Mouse (Mus musculus) lung, adult 2 months (tissue): ENCODE data around the gene Ttll11. TPM values are rescaled to one million over a fixed set of nuclear protein-coding genes. Genes with fewer than 3 reads are reported as not detected.

Experiments
- DNase-seq: peaks from one replicate; pipeline ENCODE4 v3.0.0; 2022
- H3K4me1 ChIP-seq: fragments of 200-500 bp; 2 replicates; pipeline ENCODE4 v1.6.1; 2011; ENCODE audit warnings: low read length; ENCODE audit not compliant: control insufficient read depth, insufficient read depth
- H3K4me3 ChIP-seq: fragments of 200-500 bp; replicated peaks from 2 replicates; pipeline ENCODE3; 2011; ENCODE audit warnings: low read depth, mild to moderate bottlenecking, control low read depth, low read length; ENCODE audit errors: extremely low read depth
- CTCF ChIP-seq: fragments of 200-500 bp; IDR thresholded peaks from 2 replicates; pipeline ENCODE4 v1.5.1; 2011; ENCODE audit warnings: mild to moderate bottlenecking, low read length, control low read depth; ENCODE audit not compliant: insufficient read depth
- POLR2A ChIP-seq: fragments of 200-500 bp; IDR thresholded peaks from 2 replicates; pipeline ENCODE4 v1.6.1; 2011; ENCODE audit warnings: low read depth, mild to moderate bottlenecking, control low read depth, low read length, borderline replicate concordance; ENCODE audit errors: extremely low read depth
- WGBS: fragments of 180-500 bp; shearing (Covaris S2); methylation state at CpG from one replicate; pipeline ENCODE4 v1.1.7; 2018; 5-methylcytosine and 5-hydroxymethylcytosine counted together
- polyA plus RNA-seq: library from polyadenylated mRNA; depleted of rRNA; stranded (reverse); fragments of >200 nt; gene quantifications from 2 replicates; pipeline ENCODE4 v1.2.3, GENCODE M21; 2012

Gene Ttll11
- polyA plus RNA-seq, 1 experiment: 1.7 TPM

DNA sequence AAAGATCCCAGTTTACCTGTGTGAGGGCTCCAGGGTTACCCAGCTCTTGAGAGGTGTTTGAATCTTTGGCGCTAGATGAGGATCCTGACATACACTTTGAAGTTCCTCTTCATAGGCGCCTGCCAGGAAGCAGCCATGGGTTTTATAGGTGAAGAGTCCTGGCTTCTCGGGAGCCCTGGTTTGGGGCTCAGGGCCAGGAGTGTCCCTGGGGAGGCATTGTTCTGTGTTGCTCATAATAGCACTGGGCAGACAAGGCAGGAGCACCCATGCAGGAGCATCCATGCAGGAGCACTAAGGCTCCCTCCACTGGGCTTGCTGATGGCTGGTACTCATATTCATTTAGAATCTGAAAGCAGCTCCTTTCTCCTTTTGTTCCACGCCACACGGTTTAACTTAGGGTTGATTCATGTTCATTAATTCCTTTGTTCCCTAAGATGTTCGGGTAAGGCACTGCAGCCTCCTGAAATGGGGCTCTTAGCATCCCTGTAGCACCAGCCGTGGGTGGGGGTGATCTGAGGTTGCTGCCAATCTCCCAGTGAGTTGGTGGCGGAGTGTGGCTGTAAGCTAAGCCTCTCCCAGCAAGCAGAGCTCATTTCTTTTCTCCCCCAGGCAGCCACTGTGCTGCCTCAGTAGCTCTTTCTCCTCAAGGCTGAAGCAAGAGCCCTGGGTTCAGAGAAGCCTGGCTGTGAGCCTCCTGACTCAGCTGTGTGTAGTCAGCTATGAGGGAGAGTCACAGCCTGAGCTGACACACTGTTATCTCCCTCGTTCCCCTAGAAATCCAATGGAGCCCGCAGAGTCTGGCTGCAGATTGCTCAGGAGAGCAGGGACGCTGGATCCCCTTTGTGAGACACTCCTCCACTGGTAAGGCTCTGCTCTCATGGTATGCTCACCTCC lies 133.9 kb downstream of the Ttll11 start:
- 71% methylated on average over 11 of the region's 11 CpGs for WGBS
- Histone ChIP-seq H3K4me3 (no peak overlapping the region), H3K4me1 (no peaks in the 10 kb centered on the region)
- no peak for DNase-seq
- TF ChIP-seq POLR2A: no peak

DNA sequence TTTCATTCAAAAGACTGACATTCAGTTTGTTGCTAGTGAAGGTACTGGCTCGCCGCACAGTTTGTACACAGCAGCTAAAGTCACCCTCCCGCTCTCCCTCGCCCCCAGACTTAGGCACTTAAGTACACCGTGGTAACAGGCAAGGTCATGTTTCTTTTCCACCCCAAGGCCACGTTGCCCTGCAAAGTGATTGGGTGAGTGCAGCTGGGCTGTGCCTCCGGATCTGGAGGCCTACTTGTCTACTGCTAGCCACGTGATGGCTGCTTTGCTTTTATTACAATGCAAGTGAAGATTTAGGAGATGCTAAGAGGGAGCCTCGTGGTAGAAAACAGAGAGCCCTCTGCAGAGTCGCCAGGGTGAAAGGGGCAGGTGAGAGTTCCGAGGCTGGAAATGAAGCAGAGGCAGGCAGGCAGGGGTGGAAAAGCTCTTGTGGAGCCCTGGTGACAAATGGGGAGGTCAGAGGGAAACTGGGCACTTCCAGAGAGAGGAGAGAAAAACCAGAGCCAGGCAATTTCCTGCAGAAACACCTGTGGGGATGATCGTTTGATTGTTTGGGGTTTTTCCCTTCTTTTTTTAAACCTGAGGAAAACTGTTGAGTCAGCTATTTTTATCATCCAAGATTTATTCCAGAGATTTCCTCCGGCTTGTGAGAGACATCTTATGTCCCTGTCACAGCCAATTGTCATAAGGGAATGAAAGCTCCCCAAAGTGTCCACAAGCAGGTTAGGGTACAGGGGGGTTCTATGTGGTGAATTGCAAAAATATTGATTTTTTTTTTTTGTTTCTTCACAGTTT lies 135.6 kb downstream of the Ttll11 start:
- 53% methylated on average over 13 of the region's 13 CpGs for WGBS
- no peak for DNase-seq

DNA sequence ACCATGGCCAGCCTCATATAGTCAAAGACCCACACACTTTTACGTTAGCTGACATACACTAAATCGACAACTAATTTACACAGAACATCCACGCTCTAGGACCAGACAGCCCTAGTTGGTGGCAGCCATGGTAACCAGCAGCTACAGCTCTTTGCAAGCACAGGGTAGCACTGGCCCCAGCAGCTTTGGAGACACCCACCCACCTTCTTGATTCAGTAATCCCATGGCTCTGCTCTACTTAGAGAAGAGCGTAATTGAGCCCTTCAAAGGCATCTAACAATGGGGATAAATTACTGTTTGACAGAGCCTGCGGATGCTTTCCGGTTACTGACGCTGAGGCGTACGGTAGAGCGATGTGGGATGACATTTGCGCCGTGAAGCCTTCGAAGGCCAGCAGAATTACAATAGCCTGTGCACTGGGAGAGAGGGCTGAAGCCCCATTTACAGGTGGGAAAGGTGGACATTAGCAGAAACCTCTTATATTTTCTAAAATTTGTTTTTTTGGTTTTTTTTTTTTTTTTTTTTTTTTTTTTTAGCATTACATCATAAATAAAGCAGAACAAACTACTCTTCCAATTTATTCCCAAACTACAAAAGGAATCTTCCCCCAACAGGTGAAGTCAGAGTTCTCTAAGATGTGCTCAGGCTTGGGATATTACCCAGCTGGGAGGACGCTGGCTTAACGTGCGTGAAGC lies 136.8 kb downstream of the Ttll11 start:
- 95% methylated on average over 16 of the region's 16 CpGs for WGBS
- H3K4me1 ChIP-seq: no peaks in the 10 kb centered on the region
- no peak for DNase-seq
- H3K4me3 ChIP-seq: no peak overlapping the region
- TF ChIP-seq POLR2A (no peak), CTCF (no peak)

More for the DNA sequence above, 135.6 kb downstream of the Ttll11 start:
- H3K4me3 ChIP-seq: no peak overlapping the region
- H3K4me1 ChIP-seq: no peaks in the 10 kb centered on the region
- TF ChIP-seq CTCF: no peak
- TF ChIP-seq POLR2A: no peak

DNA sequence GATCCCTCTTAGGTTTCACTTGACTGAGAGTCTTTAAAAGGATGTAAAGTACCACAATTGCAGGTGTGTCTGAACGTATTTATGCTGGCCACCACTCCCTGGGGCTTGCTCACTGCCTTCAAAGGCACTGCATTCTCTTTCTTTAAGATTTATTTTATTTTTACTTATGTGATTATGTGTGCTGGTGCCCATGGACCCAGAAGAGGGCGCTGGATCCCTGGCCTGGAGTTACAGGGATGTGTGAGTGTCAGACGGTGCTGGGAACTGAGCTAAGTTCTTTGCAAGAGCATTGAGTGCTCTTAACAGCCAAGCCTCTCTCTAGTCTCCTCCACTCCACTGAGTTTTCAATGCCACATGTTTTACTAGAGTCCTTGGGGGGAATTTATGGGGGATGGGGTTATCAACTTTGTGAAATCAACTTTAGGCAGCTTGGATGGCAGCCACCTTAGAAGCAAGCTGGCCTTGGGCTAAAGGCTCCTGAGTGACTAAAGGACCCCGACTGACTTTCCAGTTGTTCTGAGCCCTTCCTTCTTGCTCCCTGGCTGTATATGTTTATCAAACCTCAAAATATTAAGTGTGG lies 137.8 kb downstream of the Ttll11 start:
- Histone ChIP-seq H3K4me1 (no peaks in the 10 kb centered on the region), H3K4me3 (no peak overlapping the region)
- no peak for DNase-seq
- no peak for TF ChIP-seq CTCF
- TF ChIP-seq POLR2A: no peak
- 58% methylated on average over 4 of the region's 4 CpGs for WGBS

DNA sequence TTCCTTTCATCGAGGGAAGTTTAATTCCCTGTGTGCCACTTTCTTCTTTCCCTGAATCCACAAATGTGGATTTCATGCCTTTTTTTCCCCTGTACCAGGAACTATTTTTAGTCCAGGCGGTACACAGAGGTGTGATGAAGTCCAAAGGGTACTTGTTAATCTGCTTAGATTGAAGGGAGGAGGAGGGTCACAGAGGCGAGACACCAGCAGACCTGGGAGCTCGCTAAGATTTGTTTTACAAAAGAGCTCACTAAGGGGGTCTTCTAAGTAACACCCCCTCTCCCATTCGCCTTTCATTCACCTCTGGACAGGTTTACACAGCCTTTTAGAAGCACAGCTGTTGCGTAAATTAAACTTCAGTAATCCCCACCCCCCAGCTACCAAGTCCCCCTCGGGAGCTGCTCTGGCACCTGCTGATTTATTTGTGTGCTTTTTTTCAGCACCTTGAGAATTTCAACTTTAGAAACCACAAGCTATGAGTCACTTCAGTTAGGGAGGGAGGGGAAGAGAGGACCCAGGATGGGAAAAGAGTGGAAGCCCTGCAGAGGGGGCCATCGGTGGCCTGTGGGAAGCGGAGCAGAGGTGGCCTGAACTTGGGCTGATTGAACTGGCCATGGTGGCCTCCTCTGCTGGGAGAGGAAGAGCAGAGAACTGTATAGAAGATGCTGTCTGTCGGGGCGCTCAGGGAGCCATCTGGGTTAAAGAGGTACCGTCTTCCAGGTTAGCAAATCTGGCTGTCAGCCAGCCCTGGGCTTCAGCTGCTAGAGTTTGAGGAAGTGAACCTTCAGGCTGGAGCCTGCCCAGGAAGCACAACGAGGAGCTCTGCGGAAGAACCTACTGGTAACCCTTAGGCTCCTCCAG lies 138.5 kb downstream of the Ttll11 start:
- peak; percentile 37 for DNase-seq
- no peak for TF ChIP-seq POLR2A
- TF ChIP-seq CTCF: no peak
- 34% methylated on average over 14 of the region's 14 CpGs for WGBS
- H3K4me1 ChIP-seq: no peaks in the 10 kb centered on the region
- H3K4me3 ChIP-seq: no peak overlapping the region

DNA sequence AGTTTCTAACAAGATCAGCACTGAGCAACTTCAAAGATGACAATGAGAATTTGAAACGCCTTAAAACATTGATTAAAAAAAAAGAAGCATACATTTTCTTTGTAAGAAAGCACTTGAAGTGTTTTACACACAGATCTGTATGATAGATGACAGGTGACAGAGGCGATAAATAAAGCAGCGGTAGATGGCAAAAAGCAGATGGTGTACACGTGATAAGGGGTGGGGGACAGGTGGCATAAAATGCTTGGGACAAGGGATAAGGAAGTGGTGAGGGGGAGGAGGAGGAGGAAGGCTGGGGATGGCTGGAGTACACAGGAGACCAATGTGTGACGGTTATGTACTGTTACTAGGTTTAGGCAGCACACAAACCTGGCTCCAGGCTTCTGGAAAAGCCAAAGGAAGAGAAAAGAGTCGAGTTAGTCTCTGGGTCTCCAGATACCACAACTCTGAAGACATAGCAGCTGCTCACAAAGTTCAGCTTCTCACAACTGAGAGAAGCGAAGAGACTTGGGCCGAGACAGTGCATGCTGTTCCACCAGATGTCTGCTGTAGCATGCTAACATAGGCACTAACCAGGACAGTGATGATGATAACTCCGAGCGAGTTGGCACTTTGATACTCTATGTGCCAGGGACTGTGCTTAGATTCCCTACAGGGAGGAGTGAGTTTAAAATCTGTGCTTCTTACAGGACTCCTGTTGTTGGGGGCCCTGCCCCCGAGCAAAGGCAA lies 140.8 kb downstream of the Ttll11 start:
- no peak for DNase-seq
- TF ChIP-seq CTCF: no peak
- no peak for TF ChIP-seq POLR2A
- Histone ChIP-seq H3K4me3 (no peak overlapping the region), H3K4me1 (no peaks in the 10 kb centered on the region)
- WGBS: 69% methylated on average over 11 of the region's 11 CpGs

DNA sequence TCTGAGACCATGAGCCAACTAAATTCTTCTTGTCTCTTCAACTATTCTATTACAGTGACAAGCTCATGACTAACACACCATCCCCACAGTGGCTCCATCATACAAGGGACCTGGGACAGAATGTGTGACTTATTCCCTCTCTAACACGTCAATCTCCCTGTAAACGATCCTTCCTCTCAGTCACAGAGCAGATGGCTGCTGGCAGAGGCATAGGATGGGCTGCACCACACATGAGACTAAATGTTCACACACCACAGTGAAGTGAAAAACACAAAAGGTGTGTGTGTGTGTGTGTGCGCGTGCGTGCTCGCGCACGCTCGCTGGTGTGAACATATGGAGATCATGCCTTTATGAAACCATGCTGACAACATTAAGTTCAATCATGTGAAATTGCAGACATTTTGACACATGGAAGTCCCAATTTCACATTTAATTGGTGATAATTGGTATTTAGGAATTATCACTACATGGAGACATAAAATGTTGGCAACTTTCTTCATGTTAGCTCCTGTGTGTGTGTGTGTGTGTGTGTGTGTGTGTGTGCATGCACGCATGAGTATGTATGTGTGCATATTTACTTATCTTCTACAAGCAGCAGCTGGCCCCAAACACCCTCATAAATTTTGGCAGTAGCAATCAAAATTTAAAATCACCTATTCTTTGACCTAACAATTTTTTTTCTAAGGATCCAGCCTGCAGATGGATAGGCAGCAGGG lies 145.4 kb downstream of the Ttll11 start:
- no peak for DNase-seq
- Histone ChIP-seq H3K4me1 (no peaks in the 10 kb centered on the region), H3K4me3 (no peak overlapping the region)
- no peak for TF ChIP-seq CTCF
- no peak for TF ChIP-seq POLR2A
- 97% methylated on average over 10 of the region's 10 CpGs for WGBS
